Mouse (Mus musculus) cortical plate, adult 2 months (tissue): ENCODE data around the gene Slc20a1. TPM values are rescaled to one million over a fixed set of nuclear protein-coding genes. Genes with fewer than 3 reads are reported as not detected.

Source experiments
- H3K27ac ChIP-seq: fragments of 200-500 bp; 2 replicates; pipeline ENCODE4 v1.5.1; 2012; ENCODE audit warnings: low read length, control low read depth, inconsistent platforms; ENCODE audit not compliant: insufficient read depth
- H3K4me1 ChIP-seq: fragments of 200-500 bp; 2 replicates; pipeline ENCODE4 v1.6.1; 2011; ENCODE audit warnings: low read length; ENCODE audit not compliant: control insufficient read depth, insufficient read depth
- H3K4me3 ChIP-seq: fragments of 200-500 bp; 2 replicates; pipeline ENCODE4 v1.5.1; 2011; ENCODE audit warnings: mild to moderate bottlenecking, low read length, control low read depth; ENCODE audit not compliant: insufficient read depth
- CTCF ChIP-seq: fragments of 200-500 bp; IDR thresholded peaks from 2 replicates; pipeline ENCODE4 v1.5.1; 2011; ENCODE audit warnings: mild to moderate bottlenecking, control low read depth, low read length; ENCODE audit not compliant: insufficient read depth; ENCODE audit errors: extremely low read depth
- POLR2A ChIP-seq: fragments of 200-500 bp; IDR thresholded peaks from 2 replicates; pipeline ENCODE4 v1.6.1; 2011; ENCODE audit warnings: mild to moderate bottlenecking, low read length, control low read depth; ENCODE audit not compliant: insufficient read depth; ENCODE audit errors: extremely low read depth
- polyA plus RNA-seq: library from polyadenylated mRNA; depleted of rRNA; stranded (reverse); fragments of >200 nt; gene quantifications from 2 replicates; pipeline ENCODE4 v1.2.3, GENCODE M21; 2012

Slc20a1 gene
- polyA plus RNA-seq, 1 experiment, result 141 TPM

DNA sequence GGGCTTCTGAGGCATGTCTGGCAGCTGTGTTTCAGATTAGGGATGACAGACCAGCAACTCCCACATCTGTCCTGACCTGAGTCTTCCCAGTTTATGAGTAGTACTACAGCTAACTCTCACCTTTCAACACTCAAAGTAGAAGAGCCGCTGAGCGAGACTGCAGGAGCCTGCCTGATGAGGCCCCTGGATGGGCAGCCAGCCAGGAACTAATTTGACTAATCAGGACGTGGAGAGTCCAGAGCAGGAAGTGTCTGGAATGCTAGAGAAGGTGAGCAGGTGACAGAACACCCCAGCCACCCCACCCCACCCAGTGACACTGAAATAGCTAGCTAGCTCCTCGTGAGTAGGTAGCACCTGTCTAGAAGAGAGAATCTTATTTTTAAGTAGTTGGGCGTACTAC lies 47.1 kb downstream of the Slc20a1 start:
- Histone ChIP-seq H3K4me3 (no peak overlapping the region), H3K4me1 (peaks cover 2% of the 10 kb centered on the region; the same call in 1 of the 2 replicates), H3K27ac (no peak overlapping the region)
- TF ChIP-seq POLR2A, result no peak
- no peak for TF ChIP-seq CTCF

DNA sequence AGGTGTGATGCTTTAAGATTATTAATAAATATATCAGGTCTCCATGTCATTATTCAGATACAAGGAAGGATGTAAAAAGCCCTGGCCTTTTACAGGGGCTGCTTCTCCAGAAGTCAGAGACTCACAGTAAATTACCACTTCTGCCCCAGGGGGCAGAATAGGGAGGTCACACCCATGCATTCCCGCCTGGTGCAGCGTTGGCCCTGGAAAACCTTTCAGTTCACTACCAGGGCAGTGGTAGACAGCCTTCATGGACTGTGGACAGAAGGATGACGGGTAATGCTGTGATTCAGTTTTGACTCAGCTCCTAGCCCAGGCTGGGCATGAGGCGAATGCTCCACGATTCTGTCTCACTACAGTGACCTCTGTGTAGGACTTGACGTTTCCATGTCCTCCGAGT lies 47.9 kb downstream of the Slc20a1 start:
- Histone ChIP-seq H3K27ac (no peak overlapping the region), H3K4me3 (no peak overlapping the region), H3K4me1 (no peaks in the 10 kb centered on the region)
- TF ChIP-seq POLR2A (no peak), CTCF (no peak)

DNA sequence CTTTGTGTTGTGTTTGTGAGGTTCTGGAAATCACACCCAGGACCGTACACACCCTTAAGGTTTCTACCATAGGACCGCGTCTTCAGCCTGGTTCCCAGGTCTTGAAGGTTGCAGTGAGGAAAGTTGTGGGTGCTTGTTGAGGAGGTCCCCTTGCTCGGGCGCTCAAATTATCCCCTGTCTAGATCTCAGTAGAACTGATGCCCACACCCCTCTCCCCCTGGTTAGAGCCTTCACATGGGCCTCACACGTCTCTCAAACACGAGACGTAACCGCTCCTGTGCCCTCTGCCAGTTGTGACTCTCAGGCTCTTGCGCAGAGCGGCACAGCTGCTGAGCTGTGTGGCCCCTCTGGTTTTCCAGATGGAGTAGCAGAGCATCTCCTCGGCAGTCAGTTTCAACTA lies 48.4 kb downstream of the Slc20a1 start:
- H3K27ac ChIP-seq, result no peak overlapping the region
- H3K4me1 ChIP-seq, result no peaks in the 10 kb centered on the region
- TF ChIP-seq POLR2A (no peak), CTCF (no peak)
- no peak overlapping the region for H3K4me3 ChIP-seq

DNA sequence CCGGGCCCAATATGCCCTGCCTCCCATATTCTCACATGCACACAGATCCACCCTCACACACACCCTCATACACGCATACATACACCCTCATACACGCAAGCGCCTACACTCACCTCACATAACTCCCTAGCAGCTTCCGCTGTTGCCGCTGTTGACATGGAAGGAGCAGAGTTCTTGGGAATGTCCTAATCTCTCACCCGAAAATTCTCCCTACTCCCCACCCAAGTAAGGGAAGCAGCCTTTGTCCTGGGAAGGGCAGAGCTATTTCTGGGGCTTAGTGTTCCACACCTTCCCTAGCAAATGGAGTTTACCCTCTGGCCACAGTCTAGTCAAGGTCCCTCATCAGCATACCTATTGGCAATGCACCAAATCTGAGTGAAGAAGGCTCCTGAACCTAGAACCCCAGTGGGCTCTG lies 49.1 kb downstream of the Slc20a1 start:
- TF ChIP-seq POLR2A, result no peak
- TF ChIP-seq CTCF, result no peak
- H3K27ac ChIP-seq, result no peak overlapping the region
- no peak overlapping the region for H3K4me3 ChIP-seq
- H3K4me1 ChIP-seq, result no peaks in the 10 kb centered on the region

DNA sequence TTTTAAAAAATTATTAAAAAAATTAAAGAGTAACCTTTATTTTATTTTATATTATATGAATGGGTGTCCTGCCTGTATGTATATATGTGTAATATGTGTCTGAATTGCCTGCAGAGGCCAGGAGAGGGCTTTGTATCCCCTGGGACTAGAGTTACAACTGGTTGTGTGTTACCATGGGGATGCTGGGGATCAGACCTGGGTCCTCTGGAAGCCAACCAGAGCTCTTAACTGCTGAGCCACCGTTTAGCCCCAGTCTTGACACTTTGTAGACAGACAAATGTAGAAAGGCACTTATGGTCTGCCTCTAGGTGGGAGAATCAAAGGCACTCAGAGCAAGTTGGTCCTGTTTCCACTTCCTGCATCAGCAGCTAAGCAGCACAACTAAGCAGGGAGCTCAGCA lies 50.8 kb downstream of the Slc20a1 start:
- Histone ChIP-seq H3K4me1 (no peaks in the 10 kb centered on the region), H3K4me3 (no peak overlapping the region), H3K27ac (no peak overlapping the region)
- TF ChIP-seq CTCF, result no peak
- no peak for TF ChIP-seq POLR2A

DNA sequence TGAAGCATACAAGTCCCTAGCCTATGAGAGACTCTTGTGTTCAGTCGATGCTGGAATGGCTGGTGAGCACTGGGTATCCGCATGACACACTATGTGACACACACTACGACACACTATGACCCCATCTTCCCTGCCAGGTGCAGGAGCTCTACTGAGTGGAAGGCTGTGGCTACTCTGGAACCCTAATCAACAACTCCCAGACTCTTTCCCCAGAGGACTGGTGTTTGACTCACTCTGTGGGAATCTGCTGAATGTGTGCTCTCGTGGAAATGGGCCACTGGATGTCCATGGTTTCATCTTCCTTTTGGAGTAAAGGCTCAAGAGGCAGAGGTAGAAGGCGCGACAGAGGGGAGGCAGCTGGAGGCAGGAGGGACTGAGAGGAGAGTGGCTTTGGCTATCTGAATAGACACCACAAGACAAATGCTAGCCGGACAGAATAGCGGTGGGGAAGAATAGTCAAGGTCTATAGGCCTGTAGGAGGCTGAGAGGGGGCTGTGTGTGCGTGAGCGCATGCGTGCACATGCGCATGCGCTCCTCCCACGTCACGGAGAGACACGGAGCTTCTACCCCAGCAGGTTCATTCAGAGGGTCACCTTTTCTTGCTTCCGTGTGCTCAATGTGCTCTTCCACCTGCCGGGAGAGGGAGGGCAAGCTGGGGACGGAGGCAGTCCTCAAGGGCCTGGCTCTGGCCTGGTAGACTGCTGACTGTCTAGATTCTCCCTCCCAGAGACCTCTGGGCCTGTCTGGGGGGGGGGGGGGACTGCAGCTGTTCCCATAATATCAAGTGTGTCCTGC lies 54.5 kb downstream of the Slc20a1 start:
- Histone ChIP-seq H3K27ac (no peak overlapping the region), H3K4me3 (no peak overlapping the region), H3K4me1 (no peaks in the 10 kb centered on the region)
- TF ChIP-seq POLR2A (no peak), CTCF (no peak)

GRCm38 (mm10) chr2:129253631-129253970 lies 55.0 kb downstream of the Slc20a1 start:
- Histone ChIP-seq H3K4me3 (no peak overlapping the region), H3K27ac (no peak overlapping the region), H3K4me1 (peaks cover 2% of the 10 kb centered on the region; the same call in 1 of the 2 replicates)
- TF ChIP-seq CTCF (no peak), POLR2A (no peak)

GRCm38 (mm10) chr2:129254076-129254475 lies 55.5 kb downstream of the Slc20a1 start:
- no peak for TF ChIP-seq CTCF
- TF ChIP-seq POLR2A, result no peak
- Histone ChIP-seq H3K4me3 (no peak overlapping the region), H3K4me1 (peaks cover 2% of the 10 kb centered on the region; the same call in 1 of the 2 replicates), H3K27ac (no peak overlapping the region)

DNA sequence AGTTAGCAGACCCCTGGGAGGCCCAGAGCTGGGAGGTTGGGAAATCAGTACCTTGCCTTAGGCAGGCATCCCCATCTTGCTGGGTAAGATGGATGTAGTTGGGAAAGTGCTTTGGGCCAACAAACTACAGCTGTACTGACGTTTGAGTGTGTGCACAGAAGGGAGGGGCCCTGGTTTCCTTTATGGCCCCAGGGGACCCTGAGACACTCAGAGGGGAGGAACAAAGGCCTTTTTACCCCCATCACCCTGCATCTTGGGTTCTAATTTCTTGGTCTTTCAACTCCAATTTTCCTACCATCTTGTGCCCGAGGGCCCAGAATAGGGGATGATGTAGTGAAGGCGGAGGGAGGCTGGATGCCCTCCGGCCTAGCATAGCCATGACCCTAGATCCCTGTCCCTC lies 57.4 kb downstream of the Slc20a1 start:
- Histone ChIP-seq H3K4me3 (no peak overlapping the region), H3K4me1 (peaks cover 2% of the 10 kb centered on the region; the same call in 1 of the 2 replicates), H3K27ac (no peak overlapping the region)
- TF ChIP-seq POLR2A (no peak), CTCF (no peak)

- Histone ChIP-seq H3K4me3 (no peak overlapping the region), H3K27ac (no peak overlapping the region), H3K4me1 (peaks cover 2% of the 10 kb centered on the region; the same call in 1 of the 2 replicates)
- TF ChIP-seq CTCF (no peak), POLR2A (no peak)
Measured at GRCm38 (mm10) chr2:129258056-129258455, 59.5 kb downstream of the Slc20a1 start.

- Histone ChIP-seq H3K4me1 (peaks cover 2% of the 10 kb centered on the region; the same call in 1 of the 2 replicates), H3K27ac (no peak overlapping the region), H3K4me3 (no peak overlapping the region)
- TF ChIP-seq POLR2A, result no peak
- peak; percentile 94 for TF ChIP-seq CTCF
Measured at GRCm38 (mm10) chr2:129258475-129259211, 60.1 kb downstream of the Slc20a1 start.
